Mouse (Mus musculus) testis, adult 2 months (tissue): ENCODE data around the gene Btaf1.

Experiments used
- CTCF ChIP-seq: fragments of 200-500 bp; IDR thresholded peaks from 2 replicates; pipeline ENCODE4 v1.5.1; 2012; ENCODE audit warnings: low read depth, mild to moderate bottlenecking, inconsistent platforms, low read length, moderate library complexity; ENCODE audit not compliant: control insufficient read depth, insufficient read depth, insufficient replicate concordance
- POLR2A ChIP-seq: fragments of 200-500 bp; IDR thresholded peaks from 2 replicates; pipeline ENCODE4 v1.6.1; 2012; ENCODE audit warnings: low read depth, mild to moderate bottlenecking, inconsistent platforms, low read length, moderate library complexity; ENCODE audit not compliant: control insufficient read depth

- no peak for TF ChIP-seq POLR2A
- TF ChIP-seq CTCF = no peak
These were observed 94.7 kb downstream of the Btaf1 start for GRCm38 (mm10) chr19:37020531-37020930.
